Mouse (Mus musculus): Measurements from ENCODE around the gene Cd24a. TPM values are rescaled to one million over a fixed set of nuclear protein-coding genes. Genes with fewer than 3 reads are reported as not detected.

The Cd24a gene
- polyA plus RNA-seq, 1 experiment from 2014 or later = 838 TPM

DNA sequence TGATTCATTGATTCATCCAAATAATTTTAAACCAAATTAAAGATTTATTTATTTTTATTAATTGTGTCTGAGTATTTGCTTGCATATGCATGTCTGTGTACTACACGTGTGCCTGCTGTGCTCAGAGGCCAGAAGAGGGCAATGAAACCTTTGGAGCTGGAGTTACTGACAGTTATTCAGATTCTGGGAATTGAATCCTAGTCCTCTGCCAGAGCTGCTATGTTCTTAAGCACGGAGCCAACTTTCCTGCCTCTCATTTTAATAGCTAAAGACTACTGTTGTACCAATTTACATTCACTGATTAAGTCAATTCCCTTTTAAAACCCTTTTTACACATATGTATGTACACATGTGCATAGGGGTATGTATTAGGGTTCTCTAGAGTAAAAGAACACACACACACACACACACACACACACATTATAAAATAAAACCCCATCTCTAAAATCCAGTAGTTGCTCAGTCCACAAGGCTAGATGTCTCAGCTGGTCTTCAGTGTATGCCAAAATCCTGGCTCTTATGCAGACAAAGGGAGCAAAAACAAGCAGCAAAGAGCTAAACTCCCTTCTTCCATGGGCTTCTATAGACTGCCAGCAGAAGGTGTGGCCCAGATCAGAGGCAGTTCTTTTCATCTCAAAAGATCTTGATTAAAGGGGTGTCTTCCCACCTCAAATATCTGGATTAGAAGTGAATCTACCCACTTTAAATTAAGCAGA is 53.7 kb downstream of the Cd24a start:
- ATAC-seq (ENCODE audit: insufficient number of reproducible peaks, low FRiP score, low TSS enrichment, low read depth) = no peak
- Histone ChIP-seq H3K27me3 (ENCODE audit: control insufficient read depth, insufficient read depth, low read length) (no peaks in the 10 kb centered on the region), H3K27ac (replicated peaks; ENCODE audit: low read depth, low read length) (no peak overlapping the region), H3K36me3 (ENCODE audit: control insufficient read depth, insufficient read depth, low read length) (no peaks in the 10 kb centered on the region), H3K4me1 (ENCODE audit: control insufficient read depth, insufficient read depth, low read length) (peaks cover 5% of the 10 kb centered on the region; the same call in 1 of the 2 replicates), H3K9ac (ENCODE audit: low read length) (no peak overlapping the region), H3K4me3 (ENCODE audit: low read depth, low read length) (no peak overlapping the region), H3K4me2 (ENCODE audit: low read depth, severe bottlenecking) (no peak overlapping the region), H3K9me3 (ENCODE audit: control insufficient read depth, low read length) (no peaks in the 10 kb centered on the region; the same call in 1 of the 2 replicates)
- no peak for DNase-seq (ENCODE audit: low spot score)
- 73% methylated on average over 2 of the region's 2 CpGs for WGBS

DNA sequence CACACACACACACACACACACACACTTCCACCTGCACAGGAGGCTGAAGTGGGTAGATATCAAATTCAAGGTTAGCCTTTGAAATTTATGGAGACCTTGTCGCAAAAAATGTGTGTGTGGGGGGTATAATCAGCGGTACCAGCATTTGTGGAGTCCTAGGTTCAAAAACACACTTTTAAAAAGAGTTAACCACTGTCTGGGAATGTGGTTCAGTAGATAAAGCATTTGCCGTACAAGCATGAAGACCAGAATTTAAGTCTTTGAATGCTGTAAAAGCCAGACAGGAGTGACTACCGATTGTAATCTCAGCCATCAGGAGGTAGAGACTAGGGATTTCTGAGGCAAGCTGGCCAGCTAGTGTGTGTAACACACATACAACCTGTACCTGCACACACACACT is 55.0 kb downstream of the Cd24a start:
- no peak for DNase-seq (ENCODE audit: low spot score)
- no peak overlapping the region for H3K4me3 ChIP-seq (ENCODE audit: low read depth, low read length)
- H3K9me3 ChIP-seq (ENCODE audit: control insufficient read depth, low read length) = no peaks in the 10 kb centered on the region; the same call in 1 of the 2 replicates
- no peaks in the 10 kb centered on the region for H3K27me3 ChIP-seq (ENCODE audit: control insufficient read depth, insufficient read depth, low read length)
- ATAC-seq (ENCODE audit: insufficient number of reproducible peaks, low FRiP score, low TSS enrichment, low read depth) = no peak
- 89% methylated on average over 4 of the region's 4 CpGs for WGBS
- H3K27ac ChIP-seq (replicated peaks; ENCODE audit: low read depth, low read length) = no peak overlapping the region
- H3K4me2 ChIP-seq (ENCODE audit: low read depth, severe bottlenecking) = no peak overlapping the region
- peaks cover 5% of the 10 kb centered on the region; the same call in 1 of the 2 replicates for H3K4me1 ChIP-seq (ENCODE audit: control insufficient read depth, insufficient read depth, low read length)
- H3K36me3 ChIP-seq (ENCODE audit: control insufficient read depth, insufficient read depth, low read length) = no peaks in the 10 kb centered on the region
- H3K9ac ChIP-seq (ENCODE audit: low read length) = no peak overlapping the region

Other genes starting within 250 kb of the Cd24a start
- 8.4 and 8.5 TPM in 2 replicates for gene Bend3, start 99.5 kb upstream of the Cd24a start, polyA plus RNA-seq (2014; fragmentation: Nextera tagmentation; extraction: Ambion mirVana)
- 5.3 and 8.7 TPM in 2 replicates for gene Gm9803, start 54.2 kb upstream of the Cd24a start, polyA plus RNA-seq (2014; fragmentation: Nextera tagmentation; extraction: Ambion mirVana)
- gene 1700021F05Rik, start 37.3 kb upstream of the Cd24a start, polyA plus RNA-seq (2014; fragmentation: Nextera tagmentation; extraction: Ambion mirVana) = 62.9 and 66.6 TPM in 2 replicates